Mouse (Mus musculus) brown adipose tissue, adult 24 weeks (tissue): ENCODE measurements around the gene Ifitm3. TPM values are rescaled to one million over a fixed set of nuclear protein-coding genes. Genes with fewer than 3 reads are reported as not detected.

Experiments used
- H3K27ac ChIP-seq: fragments of 200-500 bp; replicated peaks from 2 replicates; pipeline ENCODE4 v1.5.1; 2012; ENCODE audit warnings: low read depth, mild to moderate bottlenecking, low read length
- H3K4me1 ChIP-seq: fragments of 200-500 bp; 2 replicates; pipeline ENCODE4 v1.6.1; 2012; ENCODE audit warnings: low read length, mixed read lengths; ENCODE audit not compliant: control insufficient read depth, insufficient read depth, insufficient read length
- H3K4me3 ChIP-seq: fragments of 200-500 bp; 2 replicates; pipeline ENCODE4 v1.5.1; 2012; ENCODE audit warnings: low read depth, mild to moderate bottlenecking, low read length, moderate library complexity; ENCODE audit not compliant: insufficient read depth
- polyA plus RNA-seq: library from polyadenylated mRNA; stranded (reverse); fragments of >200 nt; gene quantifications from 2 replicates; pipeline ENCODE4 v1.2.4, GENCODE M21; 2012; ENCODE audit not compliant: missing spikeins, insufficient read depth, insufficient read length

Gene Ifitm3
- polyA plus RNA-seq, 1 experiment = 117 TPM

GRCm38 (mm10) chr7:140967862-140968591 lies 42.5 kb downstream of the Ifitm3 start:
- peaks cover 8% of the 10 kb centered on the region for H3K4me1 ChIP-seq
- no peak overlapping the region for H3K4me3 ChIP-seq
- H3K27ac ChIP-seq = no peak overlapping the region

- no peak within 1 kb of the TSS for H3K27ac ChIP-seq
- peaks cover 8% of the 10 kb centered on the region for H3K4me1 ChIP-seq
- no peak within 1 kb of the TSS for H3K4me3 ChIP-seq
Measured at GRCm38 (mm10) chr7:140966921-140967320, 43.6 kb downstream of the Ifitm3 start, which contains the start of gene Ifitm1. Ifitm1 (plus strand) TSS chr7:140967221.

GRCm38 (mm10) chr7:140962733-140963132 lies 47.8 kb downstream of the Ifitm3 start:
- no peaks in the 10 kb centered on the region for H3K4me1 ChIP-seq
- no peak overlapping the region for H3K27ac ChIP-seq
- no peak overlapping the region for H3K4me3 ChIP-seq

- H3K27ac ChIP-seq = no peak overlapping the region
- peaks cover 3% of the 10 kb centered on the region; the same call in 1 of the 2 replicates for H3K4me1 ChIP-seq
- H3K4me3 ChIP-seq = no peak overlapping the region
Measured at GRCm38 (mm10) chr7:140961416-140961815, 49.2 kb downstream of the Ifitm3 start.

- peak overlapping the region; percentile 30 for H3K27ac ChIP-seq
Measured at GRCm38 (mm10) chr7:140960026-140960425, 50.5 kb downstream of the Ifitm3 start.

More at GRCm38 (mm10) chr7:140960026-140960425, 50.5 kb downstream of the Ifitm3 start:
- H3K4me3 ChIP-seq = no peak overlapping the region
- H3K4me1 ChIP-seq = peaks cover 6% of the 10 kb centered on the region; the same call in 1 of the 2 replicates

Other genes with a start within 250 kb of the Ifitm3 start
- gene Cyp2e1, start 247.0 kb downstream of the Ifitm3 start, polyA plus RNA-seq = 52.3 and 66.9 TPM in 2 replicates
- gene Syce1, start 222.9 kb downstream of the Ifitm3 start, polyA plus RNA-seq = 1.0 TPM in 1 of 2 replicates, not detected in the other
- not detected in 2 replicates for gene Zfp941, start 188.6 kb downstream of the Ifitm3 start, polyA plus RNA-seq
- 2.3 TPM in 1 of 2 replicates, not detected in the other for gene Urah, start 175.8 kb downstream of the Ifitm3 start, polyA plus RNA-seq
- not detected in 2 replicates for gene Scgb1c1, start 165.2 kb downstream of the Ifitm3 start, polyA plus RNA-seq
- not detected in 2 replicates for gene Odf3, start 163.0 kb downstream of the Ifitm3 start, polyA plus RNA-seq
- not detected in 2 replicates for gene Gm45785, start 154.4 kb downstream of the Ifitm3 start, polyA plus RNA-seq
- gene Ric8a, start 153.8 kb downstream of the Ifitm3 start, polyA plus RNA-seq = 14.4 and 15.5 TPM in 2 replicates
- gene Bet1l, start 153.2 kb downstream of the Ifitm3 start, polyA plus RNA-seq = 43.9 and 49.2 TPM in 2 replicates
- 108 and 110 TPM in 2 replicates for gene Psmd13, start 128.8 kb downstream of the Ifitm3 start, polyA plus RNA-seq
- gene Sirt3, start 128.5 kb downstream of the Ifitm3 start, polyA plus RNA-seq = 77.2 and 79.1 TPM in 2 replicates
- gene Cox8b, start 110.3 kb downstream of the Ifitm3 start, polyA plus RNA-seq = 8,049 and 8,538 TPM in 2 replicates
- not detected in 2 replicates for gene Nlrp6, start 89.9 kb downstream of the Ifitm3 start, polyA plus RNA-seq
- gene Pgghg, start 69.4 kb downstream of the Ifitm3 start, polyA plus RNA-seq = 7.1 and 8.7 TPM in 2 replicates
- gene Ifitm5, start 60.5 kb downstream of the Ifitm3 start, polyA plus RNA-seq = not detected in 2 replicates
- gene Gm45717, start 54.8 kb downstream of the Ifitm3 start, polyA plus RNA-seq = not detected in 2 replicates
- 194 and 274 TPM in 2 replicates for gene Ifitm2, start 54.8 kb downstream of the Ifitm3 start, polyA plus RNA-seq
- gene Ifitm1, start 43.5 kb downstream of the Ifitm3 start, polyA plus RNA-seq = not detected in 2 replicates
- gene Ifitm6, start 7.2 kb upstream of the Ifitm3 start, polyA plus RNA-seq = 2.1 TPM in 1 of 2 replicates, not detected in the other
- not detected in 2 replicates for gene Gm17387, start 18.4 kb upstream of the Ifitm3 start, polyA plus RNA-seq
- not detected in 2 replicates for gene B4galnt4, start 50.3 kb upstream of the Ifitm3 start, polyA plus RNA-seq
- 1.6 TPM in 1 of 2 replicates, not detected in the other for gene Pkp3, start 67.4 kb upstream of the Ifitm3 start, polyA plus RNA-seq
- gene Sigirr, start 89.8 kb upstream of the Ifitm3 start, polyA plus RNA-seq = 1.1 and 2.9 TPM in 2 replicates
- not detected in 2 replicates for gene Ano9, start 107.0 kb upstream of the Ifitm3 start, polyA plus RNA-seq
- 27.0 and 49.5 TPM in 2 replicates for gene Ptdss2, start 111.6 kb upstream of the Ifitm3 start, polyA plus RNA-seq
- 49.5 and 67.9 TPM in 2 replicates for gene Rnh1, start 162.1 kb upstream of the Ifitm3 start, polyA plus RNA-seq
- gene Hras, start 183.2 kb upstream of the Ifitm3 start, polyA plus RNA-seq = 72.6 and 86.6 TPM in 2 replicates
- 3.4 and 5.8 TPM in 2 replicates for gene Lrrc56, start 183.4 kb upstream of the Ifitm3 start, polyA plus RNA-seq
- not detected in 2 replicates for gene Lmntd2, start 203.3 kb upstream of the Ifitm3 start, polyA plus RNA-seq
- 1.4 and 1.5 TPM in 2 replicates for gene Rassf7, start 205.1 kb upstream of the Ifitm3 start, polyA plus RNA-seq
- 17.0 and 22.5 TPM in 2 replicates for gene Phrf1, start 218.0 kb upstream of the Ifitm3 start, polyA plus RNA-seq